Mouse (Mus musculus) heart, embryonic 16.5 days (tissue): ENCODE results near the gene Hadhb. TPM values are rescaled to one million over a fixed set of nuclear protein-coding genes. Genes with fewer than 3 reads are reported as not detected.
A peak's percentile ranks its signal among the peaks of the same experiment; 100 is the strongest.

Experiments used
- ATAC-seq: fragments of 200-750 bp; cut with Nextera tagmentation; replicated peaks from 2 replicates; pipeline ENCODE4 v1.8.0; 2017; ENCODE audit warnings: moderate number of reproducible peaks; ENCODE audit not compliant: insufficient read depth, low FRiP score; ENCODE audit errors: extremely low read depth
- H3K27ac ChIP-seq: fragments of 300-500 bp; sonication (generic); 2 replicates; pipeline ENCODE4 v1.5.1; 2014; ENCODE audit warnings: mild to moderate bottlenecking, low read length, control low read depth, moderate library complexity
- H3K27me3 ChIP-seq: fragments of 300-500 bp; sonication (generic); 2 replicates; pipeline ENCODE4 v1.6.1; 2014; ENCODE audit warnings: low read length, mixed read lengths; ENCODE audit not compliant: control insufficient read depth, insufficient read depth
- H3K36me3 ChIP-seq: fragments of 300-500 bp; sonication (generic); 2 replicates; pipeline ENCODE4 v1.6.1; 2014; ENCODE audit not compliant: control insufficient read depth, insufficient read depth
- H3K4me1 ChIP-seq: fragments of 300-500 bp; sonication (generic); 2 replicates; pipeline ENCODE4 v1.6.1; 2014; ENCODE audit warnings: low read length, mixed read lengths; ENCODE audit not compliant: control insufficient read depth, insufficient read depth
- H3K4me2 ChIP-seq: fragments of 300-500 bp; sonication (generic); 2 replicates; pipeline ENCODE4 v1.6.1; 2014; ENCODE audit warnings: low read depth, mild to moderate bottlenecking, control low read depth, low read length
- H3K4me3 ChIP-seq: fragments of 300-500 bp; sonication (generic); 2 replicates; pipeline ENCODE4 v1.5.1; 2014; ENCODE audit warnings: mild to moderate bottlenecking, control low read depth, low read length
- H3K9ac ChIP-seq: fragments of 300-500 bp; sonication (generic); 2 replicates; pipeline ENCODE4 v1.6.1; 2014; ENCODE audit warnings: low read length, control low read depth
- H3K9me3 ChIP-seq: fragments of 300-500 bp; sonication (generic); replicated peaks from 2 replicates; pipeline ENCODE4 v1.6.1; 2016; ENCODE audit warnings: low read length; ENCODE audit not compliant: control insufficient read depth
- WGBS: fragments of 180-500 bp; shearing (Covaris S2); extraction: QIAGEN DNeasy Blood & Tissue Kit; methylation state at CpG from one replicate; pipeline ENCODE4 v1.1.7; 2014; 5-methylcytosine and 5-hydroxymethylcytosine counted together
- polyA plus RNA-seq: library from polyadenylated mRNA; unstranded; fragments of >200 nt; fragmentation: Nextera tagmentation; extraction: Ambion mirVana; gene quantifications from 2 replicates; pipeline ENCODE4 v1.2.1, GENCODE M21; 2015

Hadhb gene
- polyA plus RNA-seq, 1 experiment from 2014 or later = 490 TPM

DNA sequence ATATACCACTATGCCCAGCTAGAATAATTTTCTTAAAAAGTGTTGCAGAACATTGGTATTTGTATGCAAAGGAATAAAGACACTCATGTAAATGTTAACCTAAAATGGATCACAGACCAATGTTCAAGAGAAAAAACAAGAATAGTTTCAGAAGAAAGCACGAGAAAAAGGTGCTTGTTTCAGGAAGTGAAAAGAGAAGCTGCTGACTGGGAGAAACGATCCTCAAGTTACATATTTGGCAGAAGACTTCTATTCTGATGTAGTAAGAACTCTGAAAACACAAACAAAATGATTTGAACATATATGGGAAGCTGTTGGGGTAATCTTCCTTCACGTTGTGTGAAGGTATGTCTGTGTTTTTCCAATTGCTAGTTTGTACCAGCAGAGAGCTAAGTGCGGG, 16.9 kb upstream of the Hadhb start:
- no peak overlapping the region for H3K4me2 ChIP-seq
- no peak overlapping the region for H3K27ac ChIP-seq
- ATAC-seq = no peak
- no peaks in the 10 kb centered on the region for H3K27me3 ChIP-seq
- 92% methylated on average over 4 of the region's 4 CpGs for WGBS
- peaks cover 63% of the 10 kb centered on the region for H3K36me3 ChIP-seq
- no peaks in the 10 kb centered on the region for H3K4me1 ChIP-seq
- no peaks in the 10 kb centered on the region for H3K9me3 ChIP-seq
- H3K4me3 ChIP-seq = no peak overlapping the region
- no peak overlapping the region for H3K9ac ChIP-seq

DNA sequence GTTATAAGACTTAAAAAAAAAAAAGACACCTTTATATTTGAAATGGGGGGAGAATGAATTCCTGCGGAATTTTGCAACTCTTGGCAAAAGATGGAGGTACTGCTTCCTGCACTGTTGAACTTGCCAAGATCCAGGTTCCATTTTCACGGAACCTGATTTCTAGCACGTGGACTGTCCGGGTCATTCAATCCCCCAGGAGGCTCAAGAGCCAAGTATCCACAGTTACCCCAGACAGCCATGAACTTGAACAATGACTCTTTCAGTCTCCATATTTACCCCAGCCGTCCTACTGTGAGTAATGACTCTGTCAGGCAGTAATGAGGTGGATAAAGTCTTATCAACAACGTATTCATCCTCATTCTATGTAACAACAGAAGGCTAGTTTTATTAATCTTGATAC, 8.5 kb upstream of the Hadhb start:
- 87% methylated on average over 6 of the region's 6 CpGs for WGBS
- no peak overlapping the region for H3K27ac ChIP-seq
- H3K27me3 ChIP-seq = no peaks in the 10 kb centered on the region
- H3K4me3 ChIP-seq = no peak overlapping the region
- H3K4me2 ChIP-seq = no peak overlapping the region
- H3K36me3 ChIP-seq = peaks cover 38% of the 10 kb centered on the region
- peaks cover 10% of the 10 kb centered on the region; the same call in 1 of the 2 replicates for H3K4me1 ChIP-seq
- no peak overlapping the region for H3K9ac ChIP-seq
- no peak for ATAC-seq
- H3K9me3 ChIP-seq = no peaks in the 10 kb centered on the region

DNA sequence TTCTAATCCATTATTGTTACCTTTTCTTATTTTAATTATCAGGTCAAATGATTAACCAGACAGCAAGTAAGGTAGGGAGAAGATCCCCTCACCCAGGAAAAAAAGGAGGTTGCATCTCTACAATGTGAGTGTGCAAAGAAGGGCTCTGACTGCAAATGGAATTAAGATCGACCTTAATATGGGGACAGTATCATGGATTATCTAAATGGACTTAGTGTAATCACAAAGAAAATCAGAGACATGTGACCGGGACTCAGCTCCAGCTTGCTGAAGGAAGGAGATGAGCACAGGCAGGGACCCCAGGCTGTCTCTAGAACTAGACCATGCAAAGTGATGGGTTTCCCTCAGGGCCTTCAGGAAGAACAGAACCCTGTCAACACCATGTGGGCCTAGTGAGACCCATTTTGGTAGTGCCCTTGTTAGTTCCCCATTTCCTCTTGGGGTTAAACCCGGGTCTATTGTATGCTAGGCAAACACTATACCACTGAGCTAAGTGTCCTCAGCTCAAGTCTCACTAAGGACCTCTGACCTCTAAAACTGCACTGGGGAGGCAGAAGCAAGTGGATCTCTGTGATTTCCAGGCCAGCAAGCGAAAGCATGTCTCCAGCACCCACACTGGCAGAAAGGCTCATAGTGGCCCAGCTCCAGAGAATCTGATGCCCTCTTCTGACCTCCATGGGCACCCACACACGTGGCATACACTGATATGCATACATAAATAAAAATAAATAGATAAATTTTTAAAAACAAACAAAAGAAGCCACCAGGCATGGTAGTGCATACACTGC, 6.7 kb upstream of the Hadhb start:
- Histone ChIP-seq H3K9me3 (no peaks in the 10 kb centered on the region), H3K4me3 (no peak overlapping the region), H3K9ac (no peak overlapping the region), H3K4me1 (peaks cover 16% of the 10 kb centered on the region; the same call in 1 of the 2 replicates), H3K36me3 (peaks cover 24% of the 10 kb centered on the region), H3K27me3 (no peaks in the 10 kb centered on the region), H3K27ac (no peak overlapping the region), H3K4me2 (no peak overlapping the region)
- 85% methylated on average over 5 of the region's 5 CpGs for WGBS
- no peak for ATAC-seq

DNA sequence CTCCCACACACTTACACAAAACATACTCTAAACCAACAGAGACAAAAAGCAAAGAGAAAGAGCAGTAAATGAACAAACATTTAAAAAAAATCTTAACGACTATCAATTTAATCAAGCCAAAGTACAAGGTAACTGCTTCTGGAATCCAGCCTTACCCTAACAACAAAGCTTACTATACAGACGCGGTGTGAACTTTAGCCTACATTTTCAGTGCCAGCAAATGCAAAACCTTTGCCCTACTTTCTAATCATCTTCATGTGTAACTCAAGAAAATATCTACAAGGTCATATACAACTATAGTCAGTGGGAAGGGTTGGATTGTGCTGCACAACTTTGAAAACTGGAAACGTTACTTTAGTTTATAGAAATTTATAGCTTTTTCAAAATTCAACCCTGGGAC, 3.0 kb upstream of the Hadhb start:
- Histone ChIP-seq H3K9me3 (no peaks in the 10 kb centered on the region), H3K4me2 (peak overlapping the region; percentile 54), H3K4me1 (peaks cover 28% of the 10 kb centered on the region), H3K27ac (no peak overlapping the region; the same call in 1 of the 2 replicates), H3K9ac (peak overlapping the region; percentile 43; the same call in 1 of the 2 replicates), H3K4me3 (peak overlapping the region; percentile 26), H3K36me3 (no peaks in the 10 kb centered on the region), H3K27me3 (no peaks in the 10 kb centered on the region)
- ATAC-seq = no peak
- whole genome bisulfite sequencing = 49% methylated on average over 4 of the region's 4 CpGs

DNA sequence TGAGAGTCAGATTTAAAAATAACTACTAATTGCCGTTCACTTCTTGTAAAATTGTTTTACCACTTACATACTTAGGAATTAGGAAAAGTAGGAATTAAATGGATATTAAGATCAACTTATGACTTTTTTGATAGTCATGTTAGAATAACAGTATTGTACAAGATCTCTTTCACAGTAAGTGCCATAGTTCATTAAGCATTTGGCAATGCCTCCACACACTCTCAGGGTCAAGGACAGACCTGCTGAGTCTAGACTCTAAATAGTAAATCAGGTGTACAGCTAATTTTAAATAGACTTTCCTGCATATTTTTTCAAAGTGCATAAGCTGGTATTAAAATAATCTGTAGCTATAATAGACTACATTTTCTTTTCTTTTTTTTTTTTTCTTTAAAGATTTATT, 2.6 kb upstream of the Hadhb start:
- H3K4me1 ChIP-seq = peaks cover 29% of the 10 kb centered on the region
- H3K4me3 ChIP-seq = no peak overlapping the region
- 45% methylated on average over 1 of the region's 1 CpGs for WGBS
- H3K9ac ChIP-seq = 0 out of 2 replicates have a peak overlapping the region, but pooled peaks have one; percentile 43
- no peaks in the 10 kb centered on the region for H3K27me3 ChIP-seq
- H3K27ac ChIP-seq = peak overlapping the region; percentile 69
- no peaks in the 10 kb centered on the region for H3K9me3 ChIP-seq
- peak overlapping the region; percentile 50 for H3K4me2 ChIP-seq
- no peaks in the 10 kb centered on the region for H3K36me3 ChIP-seq
- no peak for ATAC-seq

DNA sequence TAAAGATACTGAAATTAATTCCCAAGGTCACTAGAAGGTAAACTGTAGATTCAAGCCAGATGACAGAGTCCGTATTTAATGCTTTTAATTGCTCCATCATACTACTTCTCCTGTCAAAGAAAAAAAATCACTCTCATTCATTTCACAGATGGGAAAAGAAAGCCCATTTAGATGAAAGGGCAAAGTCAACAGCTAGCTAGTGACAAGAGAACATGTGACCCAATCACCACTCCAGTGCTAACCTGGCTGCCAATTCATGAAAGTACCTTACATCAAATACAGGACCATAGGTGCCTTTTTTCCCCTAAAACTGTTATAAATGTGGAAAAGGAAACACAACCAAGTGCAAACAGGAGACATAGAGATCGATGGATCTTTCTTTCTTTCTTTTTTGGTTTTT, 1.8 kb upstream of the Hadhb start:
- Histone ChIP-seq H3K4me2 (peak overlapping the region; percentile 84), H3K4me1 (peaks cover 34% of the 10 kb centered on the region), H3K4me3 (no peak overlapping the region), H3K9me3 (no peaks in the 10 kb centered on the region), H3K9ac (no peak overlapping the region), H3K27me3 (no peaks in the 10 kb centered on the region), H3K27ac (no peak overlapping the region; the same call in 1 of the 2 replicates), H3K36me3 (no peaks in the 10 kb centered on the region)
- 95% methylated on average over 2 of the region's 2 CpGs for WGBS
- ATAC-seq = no peak

DNA sequence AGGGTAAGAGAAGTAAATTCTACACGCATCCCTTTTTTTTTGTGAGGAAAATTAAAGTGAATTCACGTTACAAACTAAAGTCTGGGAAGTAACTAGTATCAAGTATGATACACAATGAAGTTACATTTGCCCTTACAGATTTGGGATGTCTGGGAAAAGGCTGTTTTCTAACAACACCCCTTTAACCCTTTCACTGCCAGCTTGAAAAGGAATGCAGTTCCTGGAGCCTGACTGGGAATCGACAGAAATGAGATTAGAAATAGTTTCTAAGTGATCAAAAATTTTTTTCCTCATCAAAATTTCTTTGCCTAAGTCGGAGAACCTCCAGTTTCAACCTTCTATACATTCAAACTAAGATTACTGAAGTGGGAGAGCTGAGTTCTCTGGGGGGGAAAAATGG, 1.0 kb upstream of the Hadhb start:
- peak overlapping the region; percentile 94 for H3K4me3 ChIP-seq
- H3K9ac ChIP-seq = peak overlapping the region; percentile 96
- peak overlapping the region; percentile 95 for H3K27ac ChIP-seq
- no peaks in the 10 kb centered on the region for H3K9me3 ChIP-seq
- no peaks in the 10 kb centered on the region for H3K27me3 ChIP-seq
- ATAC-seq = no peak
- peak overlapping the region; percentile 84 for H3K4me2 ChIP-seq
- H3K4me1 ChIP-seq = peaks cover 36% of the 10 kb centered on the region
- H3K36me3 ChIP-seq = no peaks in the 10 kb centered on the region
- 18% methylated on average over 4 of the region's 4 CpGs for WGBS

DNA sequence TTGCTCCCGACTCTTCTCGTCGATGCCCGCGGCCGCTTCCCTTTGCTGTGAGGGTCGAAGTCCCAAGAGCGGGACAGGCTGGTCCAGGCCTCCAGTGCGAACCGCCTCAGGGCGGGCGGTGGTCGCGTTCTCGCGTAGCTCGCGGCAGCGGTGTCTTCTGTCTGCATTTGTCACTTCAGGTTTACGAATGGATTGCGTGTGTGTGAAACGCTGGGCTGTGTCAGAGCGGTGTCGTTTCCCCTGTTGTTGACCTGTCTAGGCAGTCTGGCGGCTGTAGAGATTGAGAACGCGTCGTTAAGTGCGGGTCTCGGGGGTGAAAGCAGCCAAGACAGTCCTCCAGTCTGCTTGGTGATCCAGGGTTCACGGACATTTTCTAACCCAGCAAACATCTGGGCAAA, 346 bp downstream of the Hadhb start:
- 0% methylated on average over 31 of the region's 31 CpGs for WGBS
- Histone ChIP-seq H3K9me3 (no peaks in the 10 kb centered on the region), H3K4me2 (peak overlapping the region; percentile 84), H3K9ac (peak overlapping the region; percentile 96), H3K36me3 (no peaks in the 10 kb centered on the region), H3K4me1 (peaks cover 37% of the 10 kb centered on the region), H3K27me3 (no peaks in the 10 kb centered on the region), H3K4me3 (peak overlapping the region; percentile 94), H3K27ac (peak overlapping the region; percentile 95)
- peak; percentile 30 for ATAC-seq

DNA sequence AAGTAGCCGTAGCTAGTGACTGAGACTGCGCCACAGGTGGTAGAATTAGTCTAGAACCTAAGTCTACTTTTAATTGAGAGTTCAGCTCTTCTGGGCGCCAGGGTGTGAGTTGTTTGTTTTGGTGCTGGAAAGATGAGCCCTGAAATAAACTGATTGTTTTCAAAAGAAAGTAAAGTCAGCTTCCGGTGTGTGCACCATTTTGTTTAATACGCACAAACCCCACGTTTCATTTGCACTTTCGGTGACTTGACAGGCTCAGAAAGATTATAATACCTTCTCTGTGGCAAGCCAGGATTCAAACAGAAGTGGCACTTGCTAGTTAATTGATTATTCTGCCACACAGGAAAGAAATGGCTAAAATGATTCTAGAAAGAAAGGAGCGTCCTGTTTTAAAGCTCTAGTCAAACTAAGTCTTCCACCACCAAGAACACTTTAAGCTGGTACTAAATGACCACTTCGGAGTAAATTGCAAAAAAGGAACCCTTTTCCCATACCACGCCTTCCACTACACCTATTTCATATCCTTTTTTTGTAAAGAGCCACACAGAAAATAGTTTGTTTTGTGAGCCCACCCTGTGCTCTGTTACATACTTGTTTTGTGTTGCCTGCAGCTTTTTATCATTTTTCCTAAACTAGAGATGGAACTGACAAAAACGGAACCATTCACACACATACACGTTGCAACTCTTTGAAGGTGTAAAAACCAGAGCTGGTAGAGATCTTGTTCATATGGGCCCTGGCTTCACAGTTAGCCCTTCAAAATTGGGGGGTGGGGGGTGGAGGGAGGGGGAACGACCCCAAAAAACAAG, 977 bp downstream of the Hadhb start:
- 18% methylated on average over 13 of the region's 13 CpGs for WGBS
- Histone ChIP-seq H3K27ac (peak overlapping the region; percentile 95), H3K4me2 (peak overlapping the region; percentile 84), H3K9ac (peak overlapping the region; percentile 96), H3K4me3 (peak overlapping the region; percentile 94), H3K9me3 (no peaks in the 10 kb centered on the region), H3K4me1 (peaks cover 35% of the 10 kb centered on the region), H3K27me3 (no peaks in the 10 kb centered on the region), H3K36me3 (no peaks in the 10 kb centered on the region)
- ATAC-seq = no peak
